Mouse (Mus musculus): ENCODE data around the gene Lrrc2. TPM values are rescaled to one million over a fixed set of nuclear protein-coding genes. Genes with fewer than 3 reads are reported as not detected.

Gene Lrrc2
- polyA plus RNA-seq (2017; shearing (Covaris generic)), result not detected

DNA sequence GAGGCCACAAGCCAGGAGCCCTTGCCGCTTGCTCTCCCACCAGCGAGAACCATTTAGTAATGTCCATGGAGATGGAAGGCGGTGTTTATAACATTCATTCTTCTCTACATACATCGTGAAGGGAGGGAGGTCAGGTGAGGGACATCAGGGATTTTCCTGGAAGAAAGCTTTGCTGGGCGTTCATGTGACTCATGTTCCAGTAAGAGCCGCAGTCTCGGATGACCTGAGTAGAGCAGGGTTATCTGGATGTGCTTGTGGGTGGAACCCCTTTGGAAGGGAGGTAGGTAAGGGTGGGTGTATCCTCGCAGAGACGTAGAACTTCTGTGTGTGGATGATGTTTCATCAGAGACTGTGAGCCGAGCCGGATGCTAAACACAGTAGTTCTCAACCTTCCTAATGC lies at the start of gene Lrrc2:
Gene Lrrc2 (plus strand): TSS at position 149 of the 400 bp plus-strand sequence.

DNA sequence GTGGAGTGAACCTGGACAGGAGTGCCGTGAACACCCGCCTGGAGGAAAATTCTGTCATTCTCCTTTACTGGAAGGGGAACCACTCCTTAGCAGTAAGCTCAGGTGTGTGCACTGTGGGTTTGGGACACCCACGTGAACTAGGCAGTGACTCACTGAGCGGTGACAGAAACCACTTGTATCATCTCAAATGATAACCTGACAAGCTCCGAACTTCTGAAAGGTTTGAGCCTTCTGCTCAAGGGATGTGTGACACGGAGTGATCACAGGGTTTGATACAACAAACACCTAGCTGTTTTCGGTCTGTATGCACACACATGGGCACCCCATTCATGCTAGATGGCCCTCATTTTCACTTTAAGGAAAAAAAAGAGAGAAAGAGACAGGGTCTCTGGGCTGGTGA lies 34.6 kb upstream of the Lrrc2 start, which contains the start of gene Fam240a:
Gene Fam240a (minus strand): TSS at position 76 of the 400 bp plus-strand sequence.

DNA sequence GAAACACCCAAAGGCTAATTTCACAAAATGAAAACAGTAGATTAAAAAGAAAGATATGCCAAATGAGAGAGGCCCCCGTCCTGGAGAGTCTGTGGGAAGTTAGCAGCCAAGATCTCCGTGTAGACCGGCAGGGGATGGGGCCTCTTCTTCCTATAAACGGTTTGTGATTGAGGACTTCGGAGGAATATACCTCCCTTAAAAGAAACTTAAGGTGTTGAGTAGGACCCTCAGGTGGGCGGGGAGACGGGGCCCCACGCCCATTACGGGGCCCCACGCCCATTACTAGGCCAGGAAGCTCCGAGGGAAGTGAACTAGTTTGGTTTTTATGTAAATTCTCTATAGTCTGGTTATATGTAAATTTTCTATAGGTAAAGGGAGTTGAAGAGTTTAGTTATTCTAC lies 5.4 kb upstream of the Lrrc2 start, which contains the start of gene Tdgf1:
Gene Tdgf1 (minus strand): TSS at position 233 of the 400 bp plus-strand sequence.

DNA sequence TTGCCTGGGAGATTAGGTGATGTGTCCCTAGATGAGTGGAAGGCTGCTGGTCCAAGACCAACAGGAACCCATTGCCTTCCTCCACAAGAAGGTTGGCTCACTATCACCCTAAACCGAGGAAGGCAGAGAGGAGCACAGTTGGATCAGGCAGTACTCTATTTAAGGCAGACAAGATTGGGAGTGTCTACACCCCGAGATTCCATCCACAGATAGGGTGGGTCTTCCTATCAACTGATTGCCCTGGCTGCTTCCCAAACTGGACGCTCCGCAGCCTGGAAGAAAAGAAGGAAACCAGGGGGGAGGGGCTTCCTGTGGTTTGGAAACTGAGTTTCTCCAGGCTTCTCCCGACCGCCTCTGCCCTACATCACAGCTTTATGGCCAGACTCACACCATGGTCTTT lies 38.9 kb downstream of the Lrrc2 start, which contains the start of gene Rtp3:
Gene Rtp3 (minus strand): TSS at position 380 of the 400 bp plus-strand sequence.

DNA sequence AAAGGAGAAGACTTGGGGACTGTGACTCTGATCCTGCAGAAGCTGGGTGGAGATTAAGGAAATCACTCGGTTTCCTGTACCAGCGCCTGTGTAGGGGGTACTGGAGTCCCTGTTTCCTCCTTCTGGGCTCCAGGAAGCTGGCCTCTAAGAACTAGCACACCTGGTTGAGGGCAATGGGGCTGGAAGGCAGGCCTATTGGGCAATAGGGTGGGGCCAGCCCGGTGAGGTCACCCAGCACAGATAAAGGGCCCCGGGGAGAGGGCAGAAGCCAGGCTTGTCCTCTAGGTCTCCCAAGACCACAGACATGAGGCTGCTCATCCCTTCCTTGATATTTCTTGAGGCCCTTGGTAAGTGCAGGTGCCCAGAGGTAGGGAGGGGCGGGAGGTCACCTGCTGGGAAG lies 67.7 kb downstream of the Lrrc2 start, which contains the start of gene Ltf:
Gene Ltf (plus strand): TSS at position 250 of the 400 bp plus-strand sequence.

Other genes with a start within 250 kb of the Lrrc2 start
- gene Myl3, start 209.7 kb upstream of the Lrrc2 start, polyA plus RNA-seq (2017; shearing (Covaris generic)), result not detected
- gene Pth1r, start 204.4 kb upstream of the Lrrc2 start, polyA plus RNA-seq (2017; shearing (Covaris generic)), result 0.34 TPM
- not detected for gene Prss42, start 153.4 kb upstream of the Lrrc2 start, polyA plus RNA-seq (2017; shearing (Covaris generic))
- 0.91 TPM for gene Prss44, start 137.6 kb upstream of the Lrrc2 start, polyA plus RNA-seq (2017; shearing (Covaris generic))
- gene Prss43, start 124.9 kb upstream of the Lrrc2 start, polyA plus RNA-seq (2017; shearing (Covaris generic)), result 0.38 TPM
- not detected for gene Prss45, start 117.0 kb upstream of the Lrrc2 start, polyA plus RNA-seq (2017; shearing (Covaris generic))
- not detected for gene Prss46, start 107.0 kb upstream of the Lrrc2 start, polyA plus RNA-seq (2017; shearing (Covaris generic))
- not detected for gene Prss50, start 93.6 kb upstream of the Lrrc2 start, polyA plus RNA-seq (2017; shearing (Covaris generic))
- gene Als2cl, start 71.7 kb upstream of the Lrrc2 start, polyA plus RNA-seq (2017; shearing (Covaris generic)), result 21.2 TPM
- 0.79 TPM for gene Tmie, start 71.4 kb upstream of the Lrrc2 start, polyA plus RNA-seq (2017; shearing (Covaris generic))
- not detected for gene Fam240a, start 34.7 kb upstream of the Lrrc2 start, polyA plus RNA-seq (2017; shearing (Covaris generic))
- 0.88 TPM for gene Tdgf1, start 5.4 kb upstream of the Lrrc2 start, polyA plus RNA-seq (2017; shearing (Covaris generic))
- not detected for gene Rtp3, start 39.0 kb downstream of the Lrrc2 start, polyA plus RNA-seq (2017; shearing (Covaris generic))
- gene Ltf, start 67.7 kb downstream of the Lrrc2 start, polyA plus RNA-seq (2017; shearing (Covaris generic)), result not detected
- 17.9 TPM for gene Ccrl2, start 106.0 kb downstream of the Lrrc2 start, polyA plus RNA-seq (2017; shearing (Covaris generic))
- 40.4 TPM for gene Lrrfip2, start 166.0 kb downstream of the Lrrc2 start, polyA plus RNA-seq (2017; shearing (Covaris generic))

Data from effector memory CD4-positive, alpha-beta T cell, adult 7 months (primary cell).